Mouse (Mus musculus): ENCODE measurements around the gene Rpl12.

DNA sequence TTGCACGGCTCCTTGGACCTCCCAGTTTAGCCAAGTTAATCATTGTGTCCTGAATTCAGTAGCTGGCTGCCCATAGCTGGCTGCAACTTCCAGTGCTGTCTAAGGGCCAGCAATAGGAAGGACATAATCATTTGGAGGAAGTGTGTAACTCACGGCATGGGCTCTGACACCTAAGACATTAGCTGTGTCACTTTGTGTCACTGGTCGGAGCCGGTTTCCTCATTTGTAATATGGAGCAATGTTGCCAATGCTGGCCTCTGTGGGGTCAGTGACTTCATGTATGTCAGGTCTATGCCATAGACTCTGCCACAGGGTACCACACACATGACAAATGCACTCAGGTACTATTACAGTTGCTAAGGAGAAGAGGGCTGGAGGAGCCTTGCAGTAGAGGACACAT is 1.1 kb upstream of the Rpl12 start:
- no peak for TF ChIP-seq GATA1 (IDR thresholded peaks at IDR 0.05; ENCODE audit: borderline replicate concordance, low read length)
- TF ChIP-seq CTCF (IDR thresholded peaks at IDR 0.05; ENCODE audit: low read depth, low read length) = no peak
